Mouse (Mus musculus) cerebellum, postnatal 14 days (tissue): ENCODE data around the gene Prkag2.

Source experiments
- DNase-seq, 2 experiments: peaks; one replicate each; pipeline ENCODE4 v3.0.0; 2021; ENCODE audit warnings: mixed read lengths in 2 of 2

Gene Prkag2

GRCm38 (mm10) chr5:25044007-25044406, 56.4 kb downstream of the Prkag2 start:
- DNase-seq = no peak

GRCm38 (mm10) chr5:25041947-25042346, 58.5 kb downstream of the Prkag2 start:
- DNase-seq = no peak

- DNase-seq = no peak
Observed at GRCm38 (mm10) chr5:25041307-25041706, 59.1 kb downstream of the Prkag2 start.

- DNase-seq = no peak
Observed at GRCm38 (mm10) chr5:25040903-25041302, 59.5 kb downstream of the Prkag2 start.

- no peak for DNase-seq
Observed at GRCm38 (mm10) chr5:25038827-25039226, 61.6 kb downstream of the Prkag2 start.

- DNase-seq = no peak
Observed at GRCm38 (mm10) chr5:25035391-25035790, 65.1 kb downstream of the Prkag2 start.

- no peak for DNase-seq
Observed at GRCm38 (mm10) chr5:25031456-25031856, 69.0 kb downstream of the Prkag2 start.

- no peak for DNase-seq
Observed at GRCm38 (mm10) chr5:25031037-25031436, 69.4 kb downstream of the Prkag2 start.

- DNase-seq = no peak
Observed at GRCm38 (mm10) chr5:25030276-25030681, 70.2 kb downstream of the Prkag2 start.

- DNase-seq = no peak
Observed at GRCm38 (mm10) chr5:25027673-25028072, 72.8 kb downstream of the Prkag2 start.

- DNase-seq = peak; percentile 20 to 33
Observed at GRCm38 (mm10) chr5:25025309-25026019, 75.0 kb downstream of the Prkag2 start.

GRCm38 (mm10) chr5:25022904-25023303, 77.5 kb downstream of the Prkag2 start:
- DNase-seq = peak; percentile 60 to 74

- no peak for DNase-seq
Observed at GRCm38 (mm10) chr5:25019221-25019620, 81.2 kb downstream of the Prkag2 start.

GRCm38 (mm10) chr5:25012134-25012533, 88.3 kb downstream of the Prkag2 start:
- no peak for DNase-seq

- peak; percentile 92 to 95 for DNase-seq
Observed at GRCm38 (mm10) chr5:25011019-25011485, 89.4 kb downstream of the Prkag2 start.

- peak; percentile 95 to 98 for DNase-seq
Observed at GRCm38 (mm10) chr5:25010438-25010892, 90.0 kb downstream of the Prkag2 start.

GRCm38 (mm10) chr5:25009770-25010169, 90.7 kb downstream of the Prkag2 start:
- DNase-seq = no peak

- DNase-seq = no peak
Observed at GRCm38 (mm10) chr5:25008966-25009365, 91.5 kb downstream of the Prkag2 start.

GRCm38 (mm10) chr5:25006848-25007247, 93.6 kb downstream of the Prkag2 start:
- DNase-seq = peak; percentile 89 to 95

- DNase-seq = no peak
Observed at GRCm38 (mm10) chr5:25005532-25006129, 94.8 kb downstream of the Prkag2 start.

GRCm38 (mm10) chr5:25001391-25001794, 99.0 kb downstream of the Prkag2 start:
- no peak for DNase-seq

GRCm38 (mm10) chr5:24999351-24999750, 101.1 kb downstream of the Prkag2 start:
- DNase-seq = no peak

GRCm38 (mm10) chr5:24995576-24996100, 104.8 kb downstream of the Prkag2 start:
- DNase-seq = peak; percentile 37

- DNase-seq = no peak
Observed at GRCm38 (mm10) chr5:24993190-24993589, 107.3 kb downstream of the Prkag2 start.
